Mouse (Mus musculus) neural tube, embryonic 11.5 days (tissue): ENCODE data around the gene Higd1a. TPM values are rescaled to one million over a fixed set of nuclear protein-coding genes. Genes with fewer than 3 reads are reported as not detected.

Source experiments
- ATAC-seq: fragments of 200-750 bp; cut with Nextera tagmentation; 2 replicates; pipeline ENCODE4 v1.8.0; 2017; ENCODE audit warnings: moderate number of reproducible peaks, mild to moderate bottlenecking, moderate TSS enrichment, moderate library complexity; ENCODE audit not compliant: insufficient read depth, low FRiP score, low TSS enrichment
- DNase-seq: peaks from one replicate; pipeline ENCODE4 v3.0.0-alpha.2; 2015; ENCODE audit warnings: low spot score
- H3K27ac ChIP-seq: fragments of 300-500 bp; sonication (generic); 2 replicates; pipeline ENCODE4 v1.5.1; 2014; ENCODE audit warnings: low read depth, mild to moderate bottlenecking, low read length
- H3K27me3 ChIP-seq: fragments of 300-500 bp; sonication (generic); 2 replicates; pipeline ENCODE4 v1.6.1; 2014; ENCODE audit warnings: mild to moderate bottlenecking, low read length, mixed read lengths; ENCODE audit not compliant: control insufficient read depth, insufficient read depth
- H3K36me3 ChIP-seq: fragments of 300-500 bp; sonication (generic); 2 replicates; pipeline ENCODE4 v1.6.1; 2014; ENCODE audit warnings: mild to moderate bottlenecking, low read length, moderate library complexity, mixed read lengths; ENCODE audit not compliant: control insufficient read depth, insufficient read depth
- H3K4me1 ChIP-seq: fragments of 300-500 bp; sonication (generic); 2 replicates; pipeline ENCODE4 v1.6.1; 2014; ENCODE audit warnings: low read length, mixed read lengths; ENCODE audit not compliant: control insufficient read depth, insufficient read depth
- H3K4me2 ChIP-seq: fragments of 300-500 bp; sonication (generic); 2 replicates; pipeline ENCODE4 v1.6.1; 2014; ENCODE audit warnings: low read depth, mild to moderate bottlenecking, moderate library complexity
- H3K4me3 ChIP-seq: fragments of 300-500 bp; sonication (generic); 2 replicates; pipeline ENCODE4 v1.5.1; 2014; ENCODE audit warnings: low read depth, low read length
- H3K9ac ChIP-seq: fragments of 300-500 bp; sonication (generic); 2 replicates; pipeline ENCODE4 v1.6.1; 2014; ENCODE audit warnings: mild to moderate bottlenecking, low read length
- H3K9me3 ChIP-seq: fragments of 300-500 bp; sonication (generic); 2 replicates; pipeline ENCODE4 v1.6.1; 2016; ENCODE audit warnings: low read length; ENCODE audit not compliant: control insufficient read depth
- WGBS: fragments of 180-500 bp; shearing (Covaris S2); extraction: QIAGEN DNeasy Blood & Tissue Kit; methylation state at CpG from one replicate; pipeline ENCODE4 v1.1.7; 2014; 5-methylcytosine and 5-hydroxymethylcytosine counted together
- polyA plus RNA-seq: library from polyadenylated mRNA; unstranded; fragments of >200 nt; fragmentation: Nextera tagmentation; extraction: Ambion mirVana; gene quantifications from 2 replicates; pipeline ENCODE4 v1.2.1, GENCODE M21; 2014

Higd1a gene
- polyA plus RNA-seq, 1 experiment from 2014 or later: 151 TPM

- ATAC-seq: no peak
- WGBS: 78% methylated on average over 5 of the region's 5 CpGs
- no peaks in the 10 kb centered on the region for H3K9me3 ChIP-seq
- no peak overlapping the region for H3K4me3 ChIP-seq
- H3K27ac ChIP-seq: no peak overlapping the region
- no peak overlapping the region for H3K9ac ChIP-seq
- H3K27me3 ChIP-seq: no peaks in the 10 kb centered on the region
- H3K4me1 ChIP-seq: no peaks in the 10 kb centered on the region
- H3K36me3 ChIP-seq: no peaks in the 10 kb centered on the region
- no peak for DNase-seq
- no peak overlapping the region for H3K4me2 ChIP-seq
Measured at GRCm38 (mm10) chr9:121900282-121900855, 42.2 kb upstream of the Higd1a start.

- no peak overlapping the region for H3K4me3 ChIP-seq
- H3K9ac ChIP-seq: no peak overlapping the region
- no peak overlapping the region for H3K4me2 ChIP-seq
- H3K27ac ChIP-seq: no peak overlapping the region
- H3K9me3 ChIP-seq: no peaks in the 10 kb centered on the region
- DNase-seq (no peak), ATAC-seq (no peak)
- WGBS: 85% methylated on average over 6 of the region's 6 CpGs
- no peaks in the 10 kb centered on the region for H3K27me3 ChIP-seq
- H3K4me1 ChIP-seq: no peaks in the 10 kb centered on the region
- no peaks in the 10 kb centered on the region for H3K36me3 ChIP-seq
Measured at GRCm38 (mm10) chr9:121899306-121899705, 41.1 kb upstream of the Higd1a start.

GRCm38 (mm10) chr9:121898245-121898644 is 40.1 kb upstream of the Higd1a start, which contains the start of gene Ackr2:
Gene Ackr2, plus strand, starts transcription at chr9:121898355.
- no peak within 1 kb of the TSS for H3K27ac ChIP-seq
- no peaks in the 10 kb centered on the region for H3K36me3 ChIP-seq
- no peaks in the 10 kb centered on the region for H3K9me3 ChIP-seq
- no peak for ATAC-seq
- no peak within 1 kb of the TSS for H3K4me3 ChIP-seq
- DNase-seq: no peak
- H3K27me3 ChIP-seq: no peaks in the 10 kb centered on the region
- no peaks in the 10 kb centered on the region for H3K4me1 ChIP-seq
- H3K9ac ChIP-seq: no peak within 1 kb of the TSS
- 83% methylated on average over 9 of the region's 9 CpGs for WGBS
- H3K4me2 ChIP-seq: no peak within 1 kb of the TSS

GRCm38 (mm10) chr9:121896820-121897219 is 38.7 kb upstream of the Higd1a start:
- Histone ChIP-seq H3K9ac (no peak overlapping the region), H3K27me3 (no peaks in the 10 kb centered on the region), H3K4me3 (no peak overlapping the region), H3K36me3 (no peaks in the 10 kb centered on the region), H3K4me2 (no peak overlapping the region), H3K27ac (no peak overlapping the region), H3K9me3 (no peaks in the 10 kb centered on the region), H3K4me1 (no peaks in the 10 kb centered on the region)
- WGBS: 85% methylated on average over 4 of the region's 4 CpGs
- DNase-seq: no peak
- no peak for ATAC-seq

GRCm38 (mm10) chr9:121895392-121895993 is 37.3 kb upstream of the Higd1a start:
- H3K36me3 ChIP-seq: no peaks in the 10 kb centered on the region
- no peak for ATAC-seq
- no peaks in the 10 kb centered on the region for H3K27me3 ChIP-seq
- H3K4me2 ChIP-seq: no peak overlapping the region
- DNase-seq: no peak
- WGBS: 68% methylated on average over 7 of the region's 7 CpGs
- no peaks in the 10 kb centered on the region for H3K4me1 ChIP-seq
- H3K9ac ChIP-seq: no peak overlapping the region
- no peak overlapping the region for H3K27ac ChIP-seq
- H3K9me3 ChIP-seq: no peaks in the 10 kb centered on the region
- H3K4me3 ChIP-seq: no peak overlapping the region

- 89% methylated on average over 7 of the region's 7 CpGs for WGBS
- Histone ChIP-seq H3K4me2 (no peak overlapping the region), H3K27me3 (no peaks in the 10 kb centered on the region), H3K36me3 (no peaks in the 10 kb centered on the region), H3K27ac (no peak overlapping the region), H3K4me3 (no peak overlapping the region), H3K4me1 (no peaks in the 10 kb centered on the region), H3K9ac (no peak overlapping the region), H3K9me3 (no peaks in the 10 kb centered on the region)
- DNase-seq: no peak
- ATAC-seq: no peak
Measured at GRCm38 (mm10) chr9:121894447-121894846, 36.3 kb upstream of the Higd1a start.

GRCm38 (mm10) chr9:121892057-121892687 is 34.0 kb upstream of the Higd1a start:
- Histone ChIP-seq H3K27me3 (no peaks in the 10 kb centered on the region), H3K27ac (no peak overlapping the region), H3K4me3 (no peak overlapping the region), H3K9ac (no peak overlapping the region), H3K36me3 (no peaks in the 10 kb centered on the region), H3K4me1 (no peaks in the 10 kb centered on the region), H3K4me2 (no peak overlapping the region), H3K9me3 (no peaks in the 10 kb centered on the region)
- DNase-seq: no peak
- 84% methylated on average over 12 of the region's 12 CpGs for WGBS
- ATAC-seq: no peak

GRCm38 (mm10) chr9:121891301-121891700 is 33.1 kb upstream of the Higd1a start:
- 88% methylated on average over 9 of the region's 9 CpGs for WGBS
- Histone ChIP-seq H3K9me3 (no peaks in the 10 kb centered on the region), H3K4me3 (no peak overlapping the region), H3K9ac (no peak overlapping the region), H3K4me1 (no peaks in the 10 kb centered on the region), H3K36me3 (no peaks in the 10 kb centered on the region), H3K4me2 (no peak overlapping the region), H3K27me3 (no peaks in the 10 kb centered on the region), H3K27ac (no peak overlapping the region)
- no peak for DNase-seq
- no peak for ATAC-seq

- no peak; the same call in 1 of the 2 replicates for ATAC-seq
- no peak overlapping the region for H3K27ac ChIP-seq
- no peak overlapping the region for H3K4me2 ChIP-seq
- H3K4me1 ChIP-seq: no peaks in the 10 kb centered on the region
- no peaks in the 10 kb centered on the region for H3K9me3 ChIP-seq
- peak; percentile 52 for DNase-seq
- no peak overlapping the region for H3K4me3 ChIP-seq
- H3K27me3 ChIP-seq: no peaks in the 10 kb centered on the region
- no peak overlapping the region for H3K9ac ChIP-seq
- WGBS: 32% methylated on average over 18 of the region's 18 CpGs
- no peaks in the 10 kb centered on the region for H3K36me3 ChIP-seq
Measured at GRCm38 (mm10) chr9:121890441-121890941, 32.3 kb upstream of the Higd1a start.
